Mouse (Mus musculus): ENCODE data around the gene Calml4. TPM values are rescaled to one million over a fixed set of nuclear protein-coding genes. Genes with fewer than 3 reads are reported as not detected.

The Calml4 gene
- 1.6 TPM for polyA plus RNA-seq (2015; fragmentation: Illumina TruSeq; extraction: RNeasy Lipid Tissue Mini Kit (QIAGEN cat#74804); ENCODE audit: insufficient read depth, low read depth, low replicate concordance)

GRCm38 (mm10) chr9:62857719-62858261 lies at the start of gene Calml4:
Calml4 (plus strand) TSS chr9:62858080.

GRCm38 (mm10) chr9:62811516-62812121 lies 46.3 kb upstream of the Calml4 start, which contains the start of gene Fem1b:
Fem1b (minus strand) TSS chr9:62811934.

GRCm38 (mm10) chr9:62838506-62839171 lies 19.2 kb upstream of the Calml4 start, which contains the start of gene Cln6:
Cln6 (plus strand) TSS chr9:62838785.

Other genes with a start within 250 kb of the Calml4 start
- 1.8 TPM for gene Itga11, start 180.3 kb upstream of the Calml4 start, polyA plus RNA-seq (2015; fragmentation: Illumina TruSeq; extraction: RNeasy Lipid Tissue Mini Kit (QIAGEN cat#74804); ENCODE audit: insufficient read depth, low read depth, low replicate concordance)
- 4.4 TPM for gene Fem1b, start 46.1 kb upstream of the Calml4 start, polyA plus RNA-seq (2015; fragmentation: Illumina TruSeq; extraction: RNeasy Lipid Tissue Mini Kit (QIAGEN cat#74804); ENCODE audit: insufficient read depth, low read depth, low replicate concordance)
- 8.1 TPM for gene Cln6, start 19.3 kb upstream of the Calml4 start, polyA plus RNA-seq (2015; fragmentation: Illumina TruSeq; extraction: RNeasy Lipid Tissue Mini Kit (QIAGEN cat#74804); ENCODE audit: insufficient read depth, low read depth, low replicate concordance)
- gene Pias1, start 129.8 kb downstream of the Calml4 start, polyA plus RNA-seq (2015; fragmentation: Illumina TruSeq; extraction: RNeasy Lipid Tissue Mini Kit (QIAGEN cat#74804); ENCODE audit: insufficient read depth, low read depth, low replicate concordance), result 6.5 TPM

Data from pancreas, adult 10 weeks (tissue).